Mouse (Mus musculus) G1E (cell line): ENCODE results near the gene Ggcx.

Experiments used
- CTCF ChIP-seq: IDR thresholded peaks from 2 replicates; pipeline ENCODE4 v1.5.1; 2012; ENCODE audit warnings: low read depth, low read length, inconsistent platforms, mixed read lengths
- GATA1 ChIP-seq: IDR thresholded peaks from 2 replicates; pipeline ENCODE4 v1.6.1; 2012; ENCODE audit warnings: borderline replicate concordance, low read length, inconsistent platforms, mixed read lengths
- TAL1 ChIP-seq: conservative IDR thresholded peaks from 2 replicates; pipeline ENCODE4 v1.6.1; 2012; ENCODE audit warnings: low read depth, low read length, inconsistent platforms, mixed read lengths

DNA sequence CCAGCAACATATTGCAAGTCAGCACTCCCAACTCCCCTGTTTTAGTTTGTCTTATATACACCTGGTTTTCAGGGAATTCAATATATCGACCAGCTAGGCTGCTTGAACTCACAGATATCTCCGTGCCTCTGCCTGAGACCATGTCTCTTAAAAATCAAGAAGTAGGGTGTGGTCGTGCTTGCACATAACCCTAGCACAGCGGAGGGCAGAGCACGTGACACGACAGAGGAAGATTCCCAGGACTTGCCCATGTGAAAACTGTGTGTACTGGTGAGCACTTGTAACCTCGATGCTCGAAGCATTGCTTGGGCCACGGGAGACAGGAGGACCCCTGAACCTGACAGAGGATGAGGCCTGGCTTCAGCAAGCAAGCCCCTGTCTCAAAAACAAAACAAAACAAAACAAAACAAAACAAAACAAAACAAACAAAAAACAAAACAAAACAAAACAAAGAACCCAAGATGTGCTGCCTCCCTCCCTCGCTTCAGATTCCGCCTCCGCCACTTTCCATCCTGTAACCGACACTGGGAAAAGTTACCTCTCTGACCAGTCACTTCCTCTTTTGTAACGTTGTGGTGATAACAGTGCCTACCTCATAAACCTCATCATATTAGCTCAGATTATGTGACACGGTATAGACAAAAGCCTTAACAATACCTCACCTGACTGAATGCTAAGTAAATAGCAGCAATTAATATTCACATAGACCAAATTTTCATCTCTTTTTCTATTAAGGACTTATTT, 39.1 kb upstream of the Ggcx start:
- no peak for TF ChIP-seq CTCF
- no peak for TF ChIP-seq GATA1
- TF ChIP-seq TAL1, result no peak
